Mouse (Mus musculus) monocyte, adult 5-6 weeks (primary cell): Measurements from ENCODE around the gene Ctnnbl1. TPM values are rescaled to one million over a fixed set of nuclear protein-coding genes. Genes with fewer than 3 reads are reported as not detected.

Experiments used
- ATAC-seq: fragments of 153-309, 156-312 bp; replicated peaks from 2 replicates; pipeline ENCODE4 v1.8.0; 2017; ENCODE audit warnings: mild to moderate bottlenecking; ENCODE audit not compliant: low TSS enrichment, insufficient number of reproducible peaks, severe bottlenecking, poor library complexity, low FRiP score
- total RNA-seq: library from RNA; stranded (forward); fragments of 200-1000, 200-491, 200-594 nt; gene quantifications from 3 replicates; pipeline ENCODE4 v1.2.3, GENCODE M21; 2017

Ctnnbl1 gene
- total RNA-seq, 1 experiment from 2014 or later, result 46.5 TPM

- ATAC-seq, result no peak
Measured at GRCm38 (mm10) chr2:157809341-157809740, 72.1 kb downstream of the Ctnnbl1 start.

GRCm38 (mm10) chr2:157810749-157811148 lies 73.5 kb downstream of the Ctnnbl1 start:
- no peak for ATAC-seq

GRCm38 (mm10) chr2:157813121-157813520 lies 75.9 kb downstream of the Ctnnbl1 start:
- ATAC-seq, result no peak

- ATAC-seq, result no peak
Measured at GRCm38 (mm10) chr2:157814116-157814964, 77.1 kb downstream of the Ctnnbl1 start.

GRCm38 (mm10) chr2:157814965-157815283 lies 77.7 kb downstream of the Ctnnbl1 start:
- ATAC-seq, result no peak

- ATAC-seq, result no peak
Measured at GRCm38 (mm10) chr2:157817672-157818071, 80.5 kb downstream of the Ctnnbl1 start.

GRCm38 (mm10) chr2:157818576-157819320 lies 81.5 kb downstream of the Ctnnbl1 start:
- ATAC-seq, result no peak

- ATAC-seq, result no peak
Measured at GRCm38 (mm10) chr2:157819401-157819800, 82.2 kb downstream of the Ctnnbl1 start.

GRCm38 (mm10) chr2:157821259-157821658 lies 84.1 kb downstream of the Ctnnbl1 start:
- no peak for ATAC-seq

GRCm38 (mm10) chr2:157823456-157823855 lies 86.3 kb downstream of the Ctnnbl1 start:
- no peak for ATAC-seq

- ATAC-seq, result no peak
Measured at GRCm38 (mm10) chr2:157824249-157824648, 87.0 kb downstream of the Ctnnbl1 start.

GRCm38 (mm10) chr2:157830101-157830500 lies 92.9 kb downstream of the Ctnnbl1 start:
- no peak for ATAC-seq

GRCm38 (mm10) chr2:157830620-157831354 lies 93.6 kb downstream of the Ctnnbl1 start:
- no peak for ATAC-seq

GRCm38 (mm10) chr2:157837050-157837449 lies 99.8 kb downstream of the Ctnnbl1 start:
- ATAC-seq, result no peak

GRCm38 (mm10) chr2:157838206-157838923 lies 101.2 kb downstream of the Ctnnbl1 start:
- no peak for ATAC-seq

- ATAC-seq, result peak; percentile 90
Measured at GRCm38 (mm10) chr2:157840641-157841078, 103.5 kb downstream of the Ctnnbl1 start.

- no peak for ATAC-seq
Measured at GRCm38 (mm10) chr2:157841121-157841520, 103.9 kb downstream of the Ctnnbl1 start.

GRCm38 (mm10) chr2:157844746-157845145 lies 107.5 kb downstream of the Ctnnbl1 start:
- no peak for ATAC-seq

GRCm38 (mm10) chr2:157845831-157846230 lies 108.6 kb downstream of the Ctnnbl1 start:
- no peak for ATAC-seq
